9 mouse cellular contexts compared by ENCODE assay signal in genomic region chr12:17176757-17177092, GRCm38 (mm10). TPM values are rescaled to one million over a fixed set of nuclear protein-coding genes. Genes with fewer than 3 reads are reported as not detected.
DNase-seq lines count a peak whose midpoint lies in the region; ATAC-seq and TF ChIP-seq lines count a peak whose summit lies in the region.
"Had no signal": no experiment of that assay in that cellular context is flagged by ENCODE, and none has a peak within 500 bp of the region (broad histone marks: within the 10 kb centered on the region; RNA-seq: fewer than 3 reads in every experiment).

TSS of gene Kcnf1 (minus strand) at chr12:17176888.

- 51% methylated on average over 4 of the region's 4 CpGs for WGBS in heart, adult 2 months
- 25% methylated on average over 4 of the region's 4 CpGs for WGBS in limb, embryonic 12.5 days
- 32% methylated on average over 4 of the region's 4 CpGs for WGBS in stomach, embryonic 16.5 days

- no peak within 1 kb of the TSS for H3K27ac ChIP-seq in heart, adult 2 months
- H3K27ac ChIP-seq in testis, adult 2 months (ENCODE audit: control insufficient read depth, insufficient read depth, low read depth, low read length) = no peak within 1 kb of the TSS
- H3K27ac ChIP-seq in limb, embryonic 12.5 days = no peak within 1 kb of the TSS
- no peak within 1 kb of the TSS for H3K27ac ChIP-seq in stomach, embryonic 16.5 days (ENCODE audit: low read length)

- no peaks in the 10 kb centered on the region for H3K4me1 ChIP-seq in heart, adult 2 months (ENCODE audit: control insufficient read depth, insufficient read depth, low read length)
- peaks cover 4% of the 10 kb centered on the region for H3K4me1 ChIP-seq in testis, adult 2 months (ENCODE audit: control insufficient read depth, insufficient read depth, low read length)
- H3K4me1 ChIP-seq in limb, embryonic 12.5 days (replicated peaks) = peaks cover 11% of the 10 kb centered on the region
- H3K4me1 ChIP-seq in stomach, embryonic 16.5 days (ENCODE audit: control insufficient read depth, insufficient read depth, low read length) = peaks cover 4% of the 10 kb centered on the region

- no peaks in the 10 kb centered on the region for H3K9me3 ChIP-seq in limb, embryonic 12.5 days
- no peaks in the 10 kb centered on the region for H3K9me3 ChIP-seq in stomach, embryonic 16.5 days (replicated peaks; ENCODE audit: control insufficient read depth, low read length)

- H3K4me3 ChIP-seq in heart, adult 2 months = peak within 1 kb of the TSS; percentile 1; the same call in 1 of the 2 replicates
- H3K4me3 ChIP-seq in testis, adult 2 months (ENCODE audit: control insufficient read depth, low read depth, low read length) = peak within 1 kb of the TSS; percentile 3; the same call in 1 of the 2 replicates
- H3K4me3 ChIP-seq in limb, embryonic 12.5 days (replicated peaks) = peak within 1 kb of the TSS; percentile 53
- H3K4me3 ChIP-seq in stomach, embryonic 16.5 days (replicated peaks; ENCODE audit: low read length) = peak within 1 kb of the TSS; percentile 51
- H3K4me3 ChIP-seq: erythroblast, embryonic 14.5 days had no signal

- TF ChIP-seq POLR2A in heart, adult 2 months (IDR thresholded peaks at IDR 0.05; ENCODE audit: insufficient read depth, low read depth, low read length) = no peak
- TF ChIP-seq POLR2A in testis, adult 2 months (IDR thresholded peaks at IDR 0.05; ENCODE audit: control insufficient read depth, low read depth, low read length) = no peak

- intact Hi-C loops in heart, adult 2 months (cut with DNase I) = no loop called here
- intact Hi-C loops in heart, postnatal 14 days (cut with DNase I) = loop anchor here (10.0 kb wide), 1 partner anchor 142 kb away; no protein-coding TSS in a partner anchor

- H3K79me2 ChIP-seq in heart, adult 2 months (replicated peaks; ENCODE audit: control insufficient read depth, insufficient read depth, low read length) = no peaks in the 10 kb centered on the region

- peak within 1 kb of the TSS; percentile 98 for H3K4me2 ChIP-seq in limb, embryonic 12.5 days
- H3K4me2 ChIP-seq in stomach, embryonic 16.5 days (ENCODE audit: low read depth, low read length) = peak within 1 kb of the TSS; percentile 94

- peaks cover 9% of the 10 kb centered on the region for H3K27me3 ChIP-seq in heart, adult 2 months (ENCODE audit: control insufficient read depth, insufficient read depth, low read length)
- no peaks in the 10 kb centered on the region for H3K27me3 ChIP-seq in testis, adult 2 months (ENCODE audit: control insufficient read depth, insufficient read depth, low read length)
- H3K27me3 ChIP-seq in limb, embryonic 12.5 days = peaks cover 51% of the 10 kb centered on the region
- peaks cover 26% of the 10 kb centered on the region for H3K27me3 ChIP-seq in stomach, embryonic 16.5 days (ENCODE audit: control insufficient read depth, insufficient read depth, low read length)

- no peaks in the 10 kb centered on the region for H3K36me3 ChIP-seq in heart, adult 2 months (ENCODE audit: control insufficient read depth, insufficient read depth, low read length)
- H3K36me3 ChIP-seq in testis, adult 2 months (ENCODE audit: control insufficient read depth, insufficient read depth, low read length) = no peaks in the 10 kb centered on the region
- H3K36me3 ChIP-seq in limb, embryonic 12.5 days = no peaks in the 10 kb centered on the region
- no peaks in the 10 kb centered on the region for H3K36me3 ChIP-seq in stomach, embryonic 16.5 days (ENCODE audit: control insufficient read depth, insufficient read depth, low read length)

- no peak for TF ChIP-seq CTCF in heart, adult 2 months (IDR thresholded peaks at IDR 0.05)
- no peak for TF ChIP-seq CTCF in testis, adult 2 months (IDR thresholded peaks at IDR 0.05; ENCODE audit: control insufficient read depth, insufficient read depth, insufficient replicate concordance, low read depth, low read length)

- no peak within 1 kb of the TSS for H3K9ac ChIP-seq in heart, adult 2 months (ENCODE audit: low read depth, low read length)
- peak within 1 kb of the TSS; percentile 64 for H3K9ac ChIP-seq in limb, embryonic 12.5 days (replicated peaks)
- H3K9ac ChIP-seq in stomach, embryonic 16.5 days (ENCODE audit: low read length) = peak within 1 kb of the TSS; percentile 47; the same call in 1 of the 2 replicates

- ATAC-seq in limb, embryonic 12.5 days (ENCODE audit: insufficient number of reproducible peaks, insufficient read depth, low FRiP score, low TSS enrichment, low read depth) = 0 out of 2 replicates have a peak, but pooled peaks have one; percentile 18
- ATAC-seq in stomach, embryonic 16.5 days (ENCODE audit: insufficient read depth, low FRiP score) = no peak

- no peak for TF ChIP-seq EP300 in heart, adult 2 months (IDR thresholded peaks at IDR 0.05; ENCODE audit: insufficient read depth, low read depth, low read length)

- DNase-seq in heart, adult 2 months = no peak
- no peak for DNase-seq in heart, postnatal 14 days
- no peak for DNase-seq in testis, postnatal 14 days (ENCODE audit: low spot score)
- DNase-seq in testis, postnatal 10 days (ENCODE audit: low spot score) = no peak
- DNase-seq in Muller cell, postnatal 12 days (ENCODE audit: inconsistent ontology term) = no peak

RNA-seq across cellular contexts. Expression of gene Kcnf1, which starts in this region (rescaled TPM):
- total RNA-seq in heart, adult 2 months (2021) = not detected
- 0.04 and 0.12 TPM in 2 replicates for polyA plus RNA-seq in heart, adult 2 months (2012; rRNA removed)
- total RNA-seq in heart, postnatal 14 days (2021) = under 1 TPM in 1 of 2 experiments, not detected in 1; 0.05 TPM
- polyA plus RNA-seq in testis, adult 2 months (2012; rRNA removed) = 0.59 and 0.78 TPM in 2 replicates
- 0.50 and 0.55 TPM in 2 replicates for polyA plus RNA-seq in limb, embryonic 12.5 days (2016; fragmentation: Nextera tagmentation; extraction: Ambion mirVana)
- 0.34 and 0.50 TPM in 2 replicates for polyA plus RNA-seq in stomach, embryonic 16.5 days (2015; fragmentation: Nextera tagmentation; extraction: Ambion mirVana)
- polyA plus RNA-seq: erythroblast, embryonic 14.5 days had no signal

Comparison
In these comparisons a context has a peak if more than half of its experiments do, and no peak if none do; other contexts are left out.
1. Peak in ATAC-seq, H3K4me3 ChIP-seq, H3K9ac ChIP-seq and H3K4me2 ChIP-seq in limb, embryonic 12.5 days; RNA of the gene not detected or under 1 TPM.
2. H3K4me3 ChIP-seq: peak in every context shown above with its lines; median percentile 53 in limb, embryonic 12.5 days; 51 in stomach, embryonic 16.5 days; 3 in testis, adult 2 months; 1 in heart, adult 2 months.